Mouse (Mus musculus): ENCODE data around the gene Depdc5. TPM values are rescaled to one million over a fixed set of nuclear protein-coding genes. Genes with fewer than 3 reads are reported as not detected.

Gene Depdc5
- polyA plus RNA-seq, 1 experiment from 2014 or later, result 14.0 TPM

GRCm38 (mm10) chr5:33001111-33001510 lies 137.6 kb downstream of the Depdc5 start:
- WGBS (ENCODE audit: missing documents), result 96% methylated on average over 5 of the region's 5 CpGs
- Histone ChIP-seq H3K36me3 (ENCODE audit: inconsistent target) (no peaks in the 10 kb centered on the region), H3K27ac (no peak overlapping the region), H3K4me3 (ENCODE audit: inconsistent target) (no peak overlapping the region), H3K79me2 (ENCODE audit: inconsistent target) (no peaks in the 10 kb centered on the region)

GRCm38 (mm10) chr5:33002781-33003180 lies 139.3 kb downstream of the Depdc5 start:
- WGBS (ENCODE audit: missing documents), result 48% methylated on average over 5 of the region's 5 CpGs

GRCm38 (mm10) chr5:33003500-33003899 lies 140.0 kb downstream of the Depdc5 start:
- Histone ChIP-seq H3K79me2 (ENCODE audit: inconsistent target) (no peaks in the 10 kb centered on the region), H3K36me3 (ENCODE audit: inconsistent target) (no peaks in the 10 kb centered on the region), H3K4me3 (ENCODE audit: inconsistent target) (no peak overlapping the region), H3K27ac (peak overlapping the region; percentile 35; the same call in 1 of the 2 replicates)
- WGBS (ENCODE audit: missing documents), result 78% methylated on average over 6 of the region's 6 CpGs

More at GRCm38 (mm10) chr5:33002781-33003180, 139.3 kb downstream of the Depdc5 start:
- H3K36me3 ChIP-seq (ENCODE audit: inconsistent target), result no peaks in the 10 kb centered on the region
- H3K4me3 ChIP-seq (ENCODE audit: inconsistent target), result no peak overlapping the region
- no peaks in the 10 kb centered on the region for H3K79me2 ChIP-seq (ENCODE audit: inconsistent target)
- H3K27ac ChIP-seq, result peak overlapping the region; percentile 35

GRCm38 (mm10) chr5:33004110-33004509 lies 140.6 kb downstream of the Depdc5 start:
- WGBS (ENCODE audit: missing documents), result 98% methylated on average over 4 of the region's 4 CpGs
- H3K79me2 ChIP-seq (ENCODE audit: inconsistent target), result no peaks in the 10 kb centered on the region
- no peaks in the 10 kb centered on the region for H3K36me3 ChIP-seq (ENCODE audit: inconsistent target)
- no peak overlapping the region for H3K27ac ChIP-seq
- no peak overlapping the region for H3K4me3 ChIP-seq (ENCODE audit: inconsistent target)

GRCm38 (mm10) chr5:33005442-33006145 lies 142.1 kb downstream of the Depdc5 start:
- Histone ChIP-seq H3K4me3 (ENCODE audit: inconsistent target) (no peak overlapping the region), H3K36me3 (ENCODE audit: inconsistent target) (no peaks in the 10 kb centered on the region), H3K79me2 (ENCODE audit: inconsistent target) (no peaks in the 10 kb centered on the region), H3K27ac (peak overlapping the region; percentile 46)
- WGBS (ENCODE audit: missing documents), result 62% methylated on average over 11 of the region's 11 CpGs

- H3K27ac ChIP-seq, result no peak overlapping the region
- H3K79me2 ChIP-seq (ENCODE audit: inconsistent target), result no peaks in the 10 kb centered on the region
- no peak overlapping the region for H3K4me3 ChIP-seq (ENCODE audit: inconsistent target)
- WGBS (ENCODE audit: missing documents), result 88% methylated on average over 7 of the region's 8 CpGs
- no peaks in the 10 kb centered on the region for H3K36me3 ChIP-seq (ENCODE audit: inconsistent target)
These were observed 143.2 kb downstream of the Depdc5 start for GRCm38 (mm10) chr5:33006670-33007069.

GRCm38 (mm10) chr5:33007371-33007770 lies 143.9 kb downstream of the Depdc5 start:
- Histone ChIP-seq H3K4me3 (ENCODE audit: inconsistent target) (no peak overlapping the region), H3K36me3 (ENCODE audit: inconsistent target) (no peaks in the 10 kb centered on the region), H3K27ac (no peak overlapping the region), H3K79me2 (ENCODE audit: inconsistent target) (no peaks in the 10 kb centered on the region)
- 96% methylated on average over 4 of the region's 4 CpGs for WGBS (ENCODE audit: missing documents)

GRCm38 (mm10) chr5:33009301-33009700 lies 145.8 kb downstream of the Depdc5 start:
- Histone ChIP-seq H3K36me3 (ENCODE audit: inconsistent target) (no peaks in the 10 kb centered on the region), H3K27ac (peak overlapping the region; percentile 85), H3K79me2 (ENCODE audit: inconsistent target) (no peaks in the 10 kb centered on the region), H3K4me3 (ENCODE audit: inconsistent target) (no peak overlapping the region)
- WGBS (ENCODE audit: missing documents), result 88% methylated on average over 2 of the region's 2 CpGs

- Histone ChIP-seq H3K27ac (peak overlapping the region; percentile 85), H3K4me3 (ENCODE audit: inconsistent target) (no peak overlapping the region), H3K36me3 (ENCODE audit: inconsistent target) (no peaks in the 10 kb centered on the region), H3K79me2 (ENCODE audit: inconsistent target) (no peaks in the 10 kb centered on the region)
- WGBS (ENCODE audit: missing documents), result 49% methylated on average over 14 of the region's 14 CpGs
These were observed 146.6 kb downstream of the Depdc5 start for GRCm38 (mm10) chr5:33009818-33010812.

- WGBS (ENCODE audit: missing documents), result 93% methylated on average over 15 of the region's 15 CpGs
- no peaks in the 10 kb centered on the region for H3K36me3 ChIP-seq (ENCODE audit: inconsistent target)
- H3K27ac ChIP-seq, result no peak overlapping the region
- no peak overlapping the region for H3K4me3 ChIP-seq (ENCODE audit: inconsistent target)
- no peaks in the 10 kb centered on the region for H3K79me2 ChIP-seq (ENCODE audit: inconsistent target)
These were observed 147.9 kb downstream of the Depdc5 start for GRCm38 (mm10) chr5:33011132-33012106.

GRCm38 (mm10) chr5:33014096-33014495 lies 150.6 kb downstream of the Depdc5 start:
- Histone ChIP-seq H3K36me3 (ENCODE audit: inconsistent target) (no peaks in the 10 kb centered on the region), H3K27ac (no peak overlapping the region), H3K79me2 (ENCODE audit: inconsistent target) (no peaks in the 10 kb centered on the region), H3K4me3 (ENCODE audit: inconsistent target) (no peak overlapping the region)
- WGBS (ENCODE audit: missing documents), result 80% methylated on average over 1 of the region's 1 CpGs

GRCm38 (mm10) chr5:33015579-33015978 lies 152.1 kb downstream of the Depdc5 start:
- Histone ChIP-seq H3K4me3 (ENCODE audit: inconsistent target) (no peak overlapping the region), H3K36me3 (ENCODE audit: inconsistent target) (no peaks in the 10 kb centered on the region), H3K79me2 (ENCODE audit: inconsistent target) (peaks cover 14% of the 10 kb centered on the region), H3K27ac (no peak overlapping the region)
- 73% methylated on average over 5 of the region's 5 CpGs for WGBS (ENCODE audit: missing documents)

GRCm38 (mm10) chr5:33018189-33018560 lies 154.7 kb downstream of the Depdc5 start:
- 2% methylated on average over 15 of the region's 15 CpGs for WGBS (ENCODE audit: missing documents)

More at GRCm38 (mm10) chr5:33018189-33018560, 154.7 kb downstream of the Depdc5 start:
- H3K36me3 ChIP-seq (ENCODE audit: inconsistent target), result 0 out of 2 replicates have a peak, but pooled peaks cover 5% of the 10 kb centered on the region
- peaks cover 40% of the 10 kb centered on the region for H3K79me2 ChIP-seq (ENCODE audit: inconsistent target)
- H3K4me3 ChIP-seq (ENCODE audit: inconsistent target), result peak overlapping the region; percentile 49
- H3K27ac ChIP-seq, result peak overlapping the region; percentile 92
